Mouse (Mus musculus): ENCODE results near the gene Cpvl. TPM values are rescaled to one million over a fixed set of nuclear protein-coding genes. Genes with fewer than 3 reads are reported as not detected.

The Cpvl gene
- total RNA-seq, 2 experiments from 2014 or later, result not detected

- no peak for ATAC-seq (replicated peaks; ENCODE audit: low FRiP score, poor library complexity, severe bottlenecking)
Measured at GRCm38 (mm10) chr6:53973468-53973867, 5.0 kb downstream of the Cpvl start.

GRCm38 (mm10) chr6:53972238-53972743 lies 6.2 kb downstream of the Cpvl start:
- ATAC-seq (replicated peaks; ENCODE audit: low FRiP score, poor library complexity, severe bottlenecking), result no peak

GRCm38 (mm10) chr6:53971729-53972128 lies 6.7 kb downstream of the Cpvl start:
- no peak for ATAC-seq (replicated peaks; ENCODE audit: low FRiP score, poor library complexity, severe bottlenecking)

- ATAC-seq (replicated peaks; ENCODE audit: low FRiP score, poor library complexity, severe bottlenecking), result no peak
Measured at GRCm38 (mm10) chr6:53969081-53969480, 9.4 kb downstream of the Cpvl start.

GRCm38 (mm10) chr6:53968550-53968949 lies 9.9 kb downstream of the Cpvl start:
- no peak for ATAC-seq (replicated peaks; ENCODE audit: low FRiP score, poor library complexity, severe bottlenecking)

- no peak for ATAC-seq (replicated peaks; ENCODE audit: low FRiP score, poor library complexity, severe bottlenecking)
Measured at GRCm38 (mm10) chr6:53966595-53966994, 11.9 kb downstream of the Cpvl start.

GRCm38 (mm10) chr6:53965900-53966299 lies 12.6 kb downstream of the Cpvl start:
- ATAC-seq (replicated peaks; ENCODE audit: low FRiP score, poor library complexity, severe bottlenecking), result no peak

GRCm38 (mm10) chr6:53963906-53964496 lies 14.5 kb downstream of the Cpvl start:
- ATAC-seq (replicated peaks; ENCODE audit: low FRiP score, poor library complexity, severe bottlenecking), result no peak

- no peak for ATAC-seq (replicated peaks; ENCODE audit: low FRiP score, poor library complexity, severe bottlenecking)
Measured at GRCm38 (mm10) chr6:53962006-53962405, 16.5 kb downstream of the Cpvl start.

- ATAC-seq (replicated peaks; ENCODE audit: low FRiP score, poor library complexity, severe bottlenecking), result no peak
Measured at GRCm38 (mm10) chr6:53959826-53960225, 18.6 kb downstream of the Cpvl start.

GRCm38 (mm10) chr6:53958321-53958720 lies 20.1 kb downstream of the Cpvl start:
- no peak for ATAC-seq (replicated peaks; ENCODE audit: low FRiP score, poor library complexity, severe bottlenecking)

- ATAC-seq (replicated peaks; ENCODE audit: low FRiP score, poor library complexity, severe bottlenecking), result no peak
Measured at GRCm38 (mm10) chr6:53956513-53956912, 22.0 kb downstream of the Cpvl start.

- no peak for ATAC-seq (replicated peaks; ENCODE audit: low FRiP score, poor library complexity, severe bottlenecking)
Measured at GRCm38 (mm10) chr6:53955846-53956245, 22.6 kb downstream of the Cpvl start.

- ATAC-seq (replicated peaks; ENCODE audit: low FRiP score, poor library complexity, severe bottlenecking), result no peak
Measured at GRCm38 (mm10) chr6:53955271-53955670, 23.2 kb downstream of the Cpvl start.

GRCm38 (mm10) chr6:53954106-53954505 lies 24.4 kb downstream of the Cpvl start:
- no peak for ATAC-seq (replicated peaks; ENCODE audit: low FRiP score, poor library complexity, severe bottlenecking)

- no peak for ATAC-seq (replicated peaks; ENCODE audit: low FRiP score, poor library complexity, severe bottlenecking)
Measured at GRCm38 (mm10) chr6:53953348-53953747, 25.1 kb downstream of the Cpvl start.

- no peak for ATAC-seq (replicated peaks; ENCODE audit: low FRiP score, poor library complexity, severe bottlenecking)
Measured at GRCm38 (mm10) chr6:53951421-53951820, 27.1 kb downstream of the Cpvl start.

- ATAC-seq (replicated peaks; ENCODE audit: low FRiP score, poor library complexity, severe bottlenecking), result no peak
Measured at GRCm38 (mm10) chr6:53950876-53951275, 27.6 kb downstream of the Cpvl start.

GRCm38 (mm10) chr6:53948388-53949035 lies 30.0 kb downstream of the Cpvl start:
- ATAC-seq (replicated peaks; ENCODE audit: low FRiP score, poor library complexity, severe bottlenecking), result no peak

GRCm38 (mm10) chr6:53944887-53945286 lies 33.6 kb downstream of the Cpvl start:
- no peak for ATAC-seq (replicated peaks; ENCODE audit: low FRiP score, poor library complexity, severe bottlenecking)

- no peak for ATAC-seq (replicated peaks; ENCODE audit: low FRiP score, poor library complexity, severe bottlenecking)
Measured at GRCm38 (mm10) chr6:53944417-53944816, 34.1 kb downstream of the Cpvl start.

Data from erythroid progenitor cell, adult 5-6 weeks (primary cell).